Mouse (Mus musculus): ENCODE measurements around the gene Cnpy1. TPM values are rescaled to one million over a fixed set of nuclear protein-coding genes. Genes with fewer than 3 reads are reported as not detected.

Gene Cnpy1
- polyA plus RNA-seq, 1 experiment, result 0.06 TPM

DNA sequence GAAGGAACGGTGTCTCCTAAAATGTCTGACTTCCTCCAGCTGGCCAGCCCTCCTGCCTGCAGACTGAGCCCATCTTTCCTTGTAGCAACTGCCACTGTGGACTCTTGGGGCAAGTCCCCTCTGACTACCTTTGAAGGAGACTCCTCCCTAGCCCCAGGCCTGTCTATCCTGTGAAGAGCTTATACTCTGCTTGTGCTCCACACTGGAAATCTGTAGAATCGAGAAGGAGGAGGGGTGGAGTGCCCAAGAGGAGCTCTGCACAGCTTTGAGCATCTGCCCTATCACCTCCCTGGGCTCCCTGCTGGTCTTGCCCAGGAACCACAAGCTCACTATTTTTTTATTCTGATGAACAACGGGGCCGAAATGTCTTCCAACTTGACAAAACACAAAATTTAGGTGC lies 485 bp downstream of the Cnpy1 start:
- TF ChIP-seq CTCF (IDR thresholded peaks at IDR 0.05; ENCODE audit: extremely low read depth, insufficient read depth, low read length), result no peak
- no peak for TF ChIP-seq POLR2A (IDR thresholded peaks at IDR 0.05; ENCODE audit: extremely low read depth, insufficient read depth, low read length)
- no peaks in the 10 kb centered on the region for H3K4me1 ChIP-seq (ENCODE audit: control insufficient read depth, insufficient read depth, low read length)
- no peak overlapping the region for H3K4me3 ChIP-seq (ENCODE audit: insufficient read depth, low read length)
- no peak overlapping the region for H3K27ac ChIP-seq (ENCODE audit: insufficient read depth, low read length)

DNA sequence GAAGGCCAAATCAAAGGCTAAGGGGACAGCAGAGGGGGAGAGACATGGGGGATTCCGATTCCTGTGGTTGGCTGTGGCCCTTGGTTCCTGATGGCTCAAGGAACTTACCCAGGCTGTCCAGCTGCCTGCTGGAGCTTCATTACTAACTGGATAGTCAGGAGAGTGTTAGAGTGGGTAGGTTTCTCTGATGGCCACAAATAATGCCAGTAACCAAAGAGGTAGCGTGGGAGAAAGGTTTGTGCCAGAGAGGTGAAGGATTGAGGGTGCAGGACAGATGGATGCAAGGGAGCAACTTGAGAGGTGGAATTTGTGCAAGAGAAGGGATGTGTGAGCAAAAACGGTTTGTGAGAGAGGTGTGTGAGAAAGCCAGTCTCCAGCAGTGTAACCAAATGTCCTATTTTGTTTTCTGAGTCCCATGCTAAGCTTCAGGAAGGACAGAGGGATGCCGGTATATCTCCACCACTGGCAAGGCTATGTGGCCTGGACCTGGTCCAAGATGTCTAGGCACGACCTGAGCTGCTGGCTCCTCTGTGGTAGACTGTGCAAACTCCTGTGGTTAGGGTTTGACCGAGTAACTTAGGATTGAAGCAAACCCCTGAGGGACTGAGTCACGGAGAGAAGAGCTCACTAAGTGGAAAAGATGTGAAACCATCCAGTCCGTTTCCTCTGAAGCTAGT lies 2.0 kb downstream of the Cnpy1 start:
- Histone ChIP-seq H3K4me1 (ENCODE audit: control insufficient read depth, insufficient read depth, low read length) (no peaks in the 10 kb centered on the region), H3K4me3 (ENCODE audit: insufficient read depth, low read length) (no peak overlapping the region), H3K27ac (ENCODE audit: insufficient read depth, low read length) (no peak overlapping the region)
- no peak for TF ChIP-seq CTCF (IDR thresholded peaks at IDR 0.05; ENCODE audit: extremely low read depth, insufficient read depth, low read length)
- no peak for TF ChIP-seq POLR2A (IDR thresholded peaks at IDR 0.05; ENCODE audit: extremely low read depth, insufficient read depth, low read length)

- Histone ChIP-seq H3K4me1 (ENCODE audit: control insufficient read depth, insufficient read depth, low read length) (no peaks in the 10 kb centered on the region), H3K4me3 (ENCODE audit: insufficient read depth, low read length) (no peak overlapping the region), H3K27ac (ENCODE audit: insufficient read depth, low read length) (no peak overlapping the region)
- TF ChIP-seq CTCF (IDR thresholded peaks at IDR 0.05; ENCODE audit: extremely low read depth, insufficient read depth, low read length), result no peak
- TF ChIP-seq POLR2A (IDR thresholded peaks at IDR 0.05; ENCODE audit: extremely low read depth, insufficient read depth, low read length), result no peak
Observed at GRCm38 (mm10) chr5:28241423-28241822, 4.2 kb downstream of the Cnpy1 start.

DNA sequence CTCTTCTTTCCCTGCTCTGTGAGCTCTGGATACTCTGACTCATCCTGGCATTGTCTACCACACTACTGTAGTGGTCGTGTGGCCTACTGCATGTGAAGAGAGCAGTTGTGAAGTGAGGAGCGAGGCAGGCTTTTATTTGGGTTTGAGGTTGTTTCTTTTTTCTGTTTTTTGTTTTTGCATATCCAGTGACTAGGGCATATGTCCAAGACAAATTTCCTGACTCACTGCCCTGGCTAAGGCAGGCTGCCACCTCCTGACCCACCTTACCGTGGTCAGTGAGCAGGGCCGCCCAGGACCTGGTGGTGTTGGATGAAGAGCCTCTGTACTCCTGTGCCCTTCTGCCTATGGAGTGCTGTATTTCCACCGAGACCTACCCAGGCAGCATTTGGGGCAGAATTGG lies 5.8 kb downstream of the Cnpy1 start:
- Histone ChIP-seq H3K27ac (ENCODE audit: insufficient read depth, low read length) (no peak overlapping the region), H3K4me1 (ENCODE audit: control insufficient read depth, insufficient read depth, low read length) (no peaks in the 10 kb centered on the region), H3K4me3 (ENCODE audit: insufficient read depth, low read length) (no peak overlapping the region)
- no peak for TF ChIP-seq CTCF (IDR thresholded peaks at IDR 0.05; ENCODE audit: extremely low read depth, insufficient read depth, low read length)
- no peak for TF ChIP-seq POLR2A (IDR thresholded peaks at IDR 0.05; ENCODE audit: extremely low read depth, insufficient read depth, low read length)

- Histone ChIP-seq H3K4me3 (ENCODE audit: insufficient read depth, low read length) (no peak overlapping the region), H3K27ac (ENCODE audit: insufficient read depth, low read length) (no peak overlapping the region), H3K4me1 (ENCODE audit: control insufficient read depth, insufficient read depth, low read length) (no peaks in the 10 kb centered on the region)
- no peak for TF ChIP-seq CTCF (IDR thresholded peaks at IDR 0.05; ENCODE audit: extremely low read depth, insufficient read depth, low read length)
- no peak for TF ChIP-seq POLR2A (IDR thresholded peaks at IDR 0.05; ENCODE audit: extremely low read depth, insufficient read depth, low read length)
Observed at GRCm38 (mm10) chr5:28238876-28239275, 6.7 kb downstream of the Cnpy1 start.

DNA sequence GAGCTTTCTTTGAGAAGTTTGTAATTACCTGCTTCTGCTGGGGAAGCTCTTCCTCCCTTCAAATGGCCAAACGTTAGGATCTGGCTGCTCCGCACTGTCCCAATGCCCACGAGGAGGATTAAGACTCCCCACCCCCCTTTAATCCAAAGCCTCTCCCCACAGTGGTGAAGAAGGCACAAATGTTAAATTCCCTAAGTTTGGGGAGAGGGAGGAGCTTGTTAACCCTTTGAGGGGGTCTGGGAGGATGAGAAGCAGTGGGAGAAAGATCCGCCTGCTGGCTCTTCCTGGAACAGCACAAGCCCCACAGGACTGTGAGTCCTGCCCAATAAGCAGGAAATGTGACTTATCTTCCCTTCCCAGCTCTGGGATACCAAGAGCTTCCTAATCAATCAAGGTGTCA lies 7.5 kb downstream of the Cnpy1 start:
- no peak for TF ChIP-seq CTCF (IDR thresholded peaks at IDR 0.05; ENCODE audit: extremely low read depth, insufficient read depth, low read length)
- TF ChIP-seq POLR2A (IDR thresholded peaks at IDR 0.05; ENCODE audit: extremely low read depth, insufficient read depth, low read length), result no peak
- Histone ChIP-seq H3K4me3 (ENCODE audit: insufficient read depth, low read length) (no peak overlapping the region), H3K27ac (ENCODE audit: insufficient read depth, low read length) (no peak overlapping the region), H3K4me1 (ENCODE audit: control insufficient read depth, insufficient read depth, low read length) (no peaks in the 10 kb centered on the region)

DNA sequence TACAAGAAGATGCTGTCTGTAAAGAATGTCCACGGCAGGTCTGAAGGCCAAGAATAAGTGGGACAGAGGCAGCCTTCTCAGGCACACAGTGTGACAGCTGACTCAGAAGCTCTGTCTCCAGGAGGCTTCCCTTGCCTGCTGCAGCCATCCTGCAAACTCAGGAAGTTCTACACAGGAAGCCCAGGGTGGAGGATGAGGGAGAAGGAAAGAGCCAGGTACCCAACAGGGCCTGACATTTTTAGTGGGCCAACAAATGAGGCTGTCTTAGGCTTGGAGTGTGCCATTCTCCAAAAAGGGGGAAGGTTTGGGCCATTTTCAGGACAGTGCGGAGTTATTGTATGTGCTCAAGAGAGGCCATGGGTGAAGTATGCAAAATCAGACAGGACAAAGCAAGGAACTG lies 7.9 kb downstream of the Cnpy1 start:
- H3K4me3 ChIP-seq (ENCODE audit: insufficient read depth, low read length), result no peak overlapping the region
- TF ChIP-seq POLR2A (IDR thresholded peaks at IDR 0.05; ENCODE audit: extremely low read depth, insufficient read depth, low read length) (no peak), CTCF (IDR thresholded peaks at IDR 0.05; ENCODE audit: extremely low read depth, insufficient read depth, low read length) (no peak)
- H3K27ac ChIP-seq (ENCODE audit: insufficient read depth, low read length), result no peak overlapping the region
- H3K4me1 ChIP-seq (ENCODE audit: control insufficient read depth, insufficient read depth, low read length), result no peaks in the 10 kb centered on the region

GRCm38 (mm10) chr5:28237055-28237454 lies 8.6 kb downstream of the Cnpy1 start:
- no peak overlapping the region for H3K27ac ChIP-seq (ENCODE audit: insufficient read depth, low read length)
- H3K4me1 ChIP-seq (ENCODE audit: control insufficient read depth, insufficient read depth, low read length), result no peaks in the 10 kb centered on the region
- H3K4me3 ChIP-seq (ENCODE audit: insufficient read depth, low read length), result no peak overlapping the region
- no peak for TF ChIP-seq POLR2A (IDR thresholded peaks at IDR 0.05; ENCODE audit: extremely low read depth, insufficient read depth, low read length)
- no peak for TF ChIP-seq CTCF (IDR thresholded peaks at IDR 0.05; ENCODE audit: extremely low read depth, insufficient read depth, low read length)

- TF ChIP-seq CTCF (IDR thresholded peaks at IDR 0.05; ENCODE audit: extremely low read depth, insufficient read depth, low read length) (no peak), POLR2A (IDR thresholded peaks at IDR 0.05; ENCODE audit: extremely low read depth, insufficient read depth, low read length) (no peak)
- Histone ChIP-seq H3K4me3 (ENCODE audit: insufficient read depth, low read length) (no peak overlapping the region), H3K27ac (ENCODE audit: insufficient read depth, low read length) (no peak overlapping the region), H3K4me1 (ENCODE audit: control insufficient read depth, insufficient read depth, low read length) (no peaks in the 10 kb centered on the region)
Observed at GRCm38 (mm10) chr5:28236098-28236497, 9.5 kb downstream of the Cnpy1 start.

DNA sequence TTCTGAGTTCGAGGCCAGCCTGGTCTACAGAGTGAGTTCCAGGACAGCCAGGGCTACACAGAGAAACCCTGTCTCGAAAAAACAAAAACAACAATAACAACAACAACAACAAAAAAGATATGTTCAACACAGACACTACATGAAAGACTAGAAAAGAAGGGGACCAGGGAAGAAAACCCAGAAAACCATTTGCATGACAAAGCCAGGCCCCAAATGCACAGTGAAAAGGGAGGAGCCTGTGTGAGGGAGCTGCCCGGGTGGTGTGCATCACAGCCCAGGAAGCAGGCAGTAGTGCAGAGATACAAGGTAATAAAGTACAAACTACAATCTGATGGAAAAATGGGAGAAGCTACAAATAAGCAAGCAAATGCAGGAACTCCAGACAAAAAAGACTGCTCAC lies 13.5 kb downstream of the Cnpy1 start:
- TF ChIP-seq CTCF (IDR thresholded peaks at IDR 0.05; ENCODE audit: extremely low read depth, insufficient read depth, low read length) (no peak), POLR2A (IDR thresholded peaks at IDR 0.05; ENCODE audit: extremely low read depth, insufficient read depth, low read length) (no peak)
- Histone ChIP-seq H3K27ac (ENCODE audit: insufficient read depth, low read length) (no peak overlapping the region), H3K4me3 (ENCODE audit: insufficient read depth, low read length) (no peak overlapping the region), H3K4me1 (ENCODE audit: control insufficient read depth, insufficient read depth, low read length) (no peaks in the 10 kb centered on the region)

Data from cortical plate, adult 2 months (tissue).